Mouse (Mus musculus): Measurements from ENCODE around the gene Diras1.
A peak's percentile ranks its signal among the peaks of the same experiment; 100 is the strongest.

DNA sequence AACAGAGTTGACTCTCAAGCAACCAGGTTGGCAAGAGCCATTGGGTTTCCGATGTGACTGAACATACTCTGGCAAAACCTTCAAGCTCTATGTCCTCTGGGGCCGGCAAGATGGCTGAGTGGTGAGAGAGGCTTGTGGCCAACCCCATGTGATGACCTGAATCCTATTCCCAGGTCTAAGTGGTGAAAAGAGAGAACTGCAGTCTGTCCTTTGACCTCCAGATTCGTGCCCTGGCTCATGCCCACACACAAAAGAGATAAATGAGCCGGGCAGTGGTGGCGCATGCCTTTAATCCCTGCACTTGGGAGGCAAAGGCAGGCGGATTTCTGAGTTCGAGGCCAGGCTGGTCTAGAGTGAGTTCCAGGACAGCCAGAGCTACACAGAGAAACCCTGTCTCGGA is 55.3 kb downstream of the Diras1 start:
- no peak for TF ChIP-seq POLR2A (IDR thresholded peaks at IDR 0.05; ENCODE audit: low read depth, low read length)
- 0 out of 2 replicates have a peak, but pooled peaks have one; percentile 6 for TF ChIP-seq CTCF (conservative IDR thresholded peaks at IDR 0.05; ENCODE audit: insufficient read depth, insufficient read length, low read depth, low read length)
